Mouse (Mus musculus) cerebellum, adult (tissue): ENCODE results near the gene Zfp451.
A peak's percentile ranks its signal among the peaks of the same experiment; 100 is the strongest.

ENCODE experiments used
- ATAC-seq: cut with Nextera tagmentation; 2 replicates; pipeline ENCODE4 v1.9.2; 2017; ENCODE audit warnings: mild to moderate bottlenecking, moderate library complexity, mixed read lengths; ENCODE audit not compliant: insufficient number of reproducible peaks, low FRiP score, low TSS enrichment

The Zfp451 gene

GRCm38 (mm10) chr1:33720231-33720630, 94.2 kb downstream of the Zfp451 start:
- ATAC-seq, result no peak

GRCm38 (mm10) chr1:33719733-33720225, 94.6 kb downstream of the Zfp451 start, which contains the start of gene Rab23:
TSS of gene Rab23 (plus strand) at chr1:33719887.
- ATAC-seq, result peak; percentile 95

- no peak for ATAC-seq
Measured at GRCm38 (mm10) chr1:33717636-33718035, 96.8 kb downstream of the Zfp451 start.

- no peak for ATAC-seq
Measured at GRCm38 (mm10) chr1:33714796-33715195, 99.6 kb downstream of the Zfp451 start.

GRCm38 (mm10) chr1:33712026-33712425, 102.4 kb downstream of the Zfp451 start:
- no peak for ATAC-seq
